Mouse (Mus musculus): ENCODE measurements at regions not wholly inside any gene's neighbourhood (a gene's known extent, or its start where the extent isn't known, plus 50 kb on each side); places are given as distances from the start of the nearest gene placed in this dataset.

- ATAC-seq, result no peak
- 81% methylated on average over 5 of the region's 5 CpGs for WGBS
- no peaks in the 10 kb centered on the region for H3K36me3 ChIP-seq (ENCODE audit: control insufficient read depth, insufficient read depth, low read length)
- no peaks in the 10 kb centered on the region for H3K4me1 ChIP-seq (ENCODE audit: control insufficient read depth, insufficient read depth, low read length)
- no peak overlapping the region for H3K4me2 ChIP-seq (ENCODE audit: low read length)
- no peaks in the 10 kb centered on the region for H3K27me3 ChIP-seq (ENCODE audit: control insufficient read depth, insufficient read depth, low read depth, low read length)
- H3K4me3 ChIP-seq (ENCODE audit: low read depth, low read length), result no peak overlapping the region
- no peak overlapping the region for H3K9ac ChIP-seq (ENCODE audit: low read depth, low read length)
- H3K9me3 ChIP-seq (replicated peaks; ENCODE audit: control insufficient read depth, low read length, poor library complexity, severe bottlenecking), result no peaks in the 10 kb centered on the region
- no peak overlapping the region for H3K27ac ChIP-seq (ENCODE audit: low read length)
Measured at GRCm38 (mm10) chr15:59712077-59712752, 304.2 kb downstream of the 4933412E24Rik start.

DNA sequence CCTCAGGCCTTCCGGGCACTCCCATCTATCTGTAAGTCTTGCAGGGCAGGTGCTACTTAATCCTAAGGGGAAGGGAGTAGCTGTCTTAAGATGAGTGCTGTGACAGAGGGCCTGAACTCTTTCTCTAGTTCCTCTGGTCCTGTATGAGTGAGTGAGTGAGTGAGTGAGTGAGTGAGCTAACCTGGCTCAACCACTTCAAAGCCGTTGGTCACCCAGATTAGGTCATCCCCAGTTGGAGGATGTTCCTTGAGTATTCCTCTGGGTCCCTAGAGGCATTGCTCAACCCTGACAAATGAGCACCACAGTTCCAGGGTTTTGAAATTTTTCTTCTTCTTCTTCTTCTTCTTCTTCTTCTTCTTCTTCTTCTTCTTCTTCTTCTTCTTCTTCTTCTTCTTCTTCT is 306.5 kb downstream of the 4933412E24Rik start:
- Histone ChIP-seq H3K27ac (ENCODE audit: low read length) (no peak overlapping the region), H3K9ac (ENCODE audit: low read depth, low read length) (no peak overlapping the region), H3K27me3 (ENCODE audit: control insufficient read depth, insufficient read depth, low read depth, low read length) (no peaks in the 10 kb centered on the region), H3K4me1 (ENCODE audit: control insufficient read depth, insufficient read depth, low read length) (no peaks in the 10 kb centered on the region), H3K4me3 (ENCODE audit: low read depth, low read length) (no peak overlapping the region), H3K4me2 (ENCODE audit: low read length) (no peak overlapping the region), H3K36me3 (ENCODE audit: control insufficient read depth, insufficient read depth, low read length) (no peaks in the 10 kb centered on the region), H3K9me3 (replicated peaks; ENCODE audit: control insufficient read depth, low read length, poor library complexity, severe bottlenecking) (no peaks in the 10 kb centered on the region)
- ATAC-seq, result no peak
- WGBS, result 90% methylated on average over 2 of the region's 2 CpGs

DNA sequence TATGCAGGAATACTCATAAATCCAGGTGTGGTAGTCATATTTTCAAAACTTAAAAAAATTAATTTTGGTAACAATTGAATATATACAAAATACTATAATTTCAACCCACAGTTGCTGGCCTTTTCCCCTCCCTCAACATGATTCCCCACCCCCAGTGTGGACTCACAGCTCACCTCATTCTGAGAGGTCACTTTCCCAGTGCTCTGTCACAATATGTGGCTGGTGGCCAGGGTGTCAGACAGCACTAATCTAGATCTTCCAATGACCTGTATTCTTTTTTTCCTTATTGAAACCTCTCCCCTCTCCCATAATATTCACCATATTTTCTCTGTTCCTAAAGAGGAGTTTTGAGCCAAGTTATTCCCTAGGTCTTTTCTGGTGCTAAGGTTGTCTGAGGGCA is 308.0 kb downstream of the 4933412E24Rik start:
- no peak for ATAC-seq
- Histone ChIP-seq H3K4me3 (ENCODE audit: low read depth, low read length) (no peak overlapping the region), H3K9me3 (replicated peaks; ENCODE audit: control insufficient read depth, low read length, poor library complexity, severe bottlenecking) (no peaks in the 10 kb centered on the region), H3K27me3 (ENCODE audit: control insufficient read depth, insufficient read depth, low read depth, low read length) (no peaks in the 10 kb centered on the region), H3K4me2 (ENCODE audit: low read length) (no peak overlapping the region), H3K4me1 (ENCODE audit: control insufficient read depth, insufficient read depth, low read length) (no peaks in the 10 kb centered on the region), H3K27ac (ENCODE audit: low read length) (no peak overlapping the region), H3K9ac (ENCODE audit: low read depth, low read length) (no peak overlapping the region), H3K36me3 (ENCODE audit: control insufficient read depth, insufficient read depth, low read length) (no peaks in the 10 kb centered on the region)

- Histone ChIP-seq H3K27me3 (ENCODE audit: control insufficient read depth, insufficient read depth, low read depth, low read length) (no peaks in the 10 kb centered on the region), H3K4me2 (ENCODE audit: low read length) (no peak overlapping the region), H3K4me1 (ENCODE audit: control insufficient read depth, insufficient read depth, low read length) (no peaks in the 10 kb centered on the region), H3K9ac (ENCODE audit: low read depth, low read length) (no peak overlapping the region), H3K9me3 (replicated peaks; ENCODE audit: control insufficient read depth, low read length, poor library complexity, severe bottlenecking) (no peaks in the 10 kb centered on the region), H3K4me3 (ENCODE audit: low read depth, low read length) (no peak overlapping the region), H3K36me3 (ENCODE audit: control insufficient read depth, insufficient read depth, low read length) (no peaks in the 10 kb centered on the region), H3K27ac (ENCODE audit: low read length) (no peak overlapping the region)
- no peak for ATAC-seq
- WGBS, result 85% methylated on average over 8 of the region's 8 CpGs
Measured at GRCm38 (mm10) chr15:59707081-59707480, 309.3 kb downstream of the 4933412E24Rik start.
